Mouse (Mus musculus) adrenal gland, postnatal 4 days (tissue): ENCODE results near the gene Gata3. TPM values are rescaled to one million over a fixed set of nuclear protein-coding genes. Genes with fewer than 3 reads are reported as not detected.

Source experiments
- DNase-seq, 2 experiments: peaks; one replicate each; pipeline ENCODE4 v3.0.0; 2021 to 2022; ENCODE audit warnings: low spot score in 2 of 2, mixed read lengths in 2 of 2
- total RNA-seq, 2 experiments: library from RNA; stranded (reverse); gene quantifications; 2 replicates each; pipeline ENCODE4 v1.2.3; 2021

The Gata3 gene
- total RNA-seq, 2 experiments from 2014 or later, result 28.0 to 37.3 TPM

DNA sequence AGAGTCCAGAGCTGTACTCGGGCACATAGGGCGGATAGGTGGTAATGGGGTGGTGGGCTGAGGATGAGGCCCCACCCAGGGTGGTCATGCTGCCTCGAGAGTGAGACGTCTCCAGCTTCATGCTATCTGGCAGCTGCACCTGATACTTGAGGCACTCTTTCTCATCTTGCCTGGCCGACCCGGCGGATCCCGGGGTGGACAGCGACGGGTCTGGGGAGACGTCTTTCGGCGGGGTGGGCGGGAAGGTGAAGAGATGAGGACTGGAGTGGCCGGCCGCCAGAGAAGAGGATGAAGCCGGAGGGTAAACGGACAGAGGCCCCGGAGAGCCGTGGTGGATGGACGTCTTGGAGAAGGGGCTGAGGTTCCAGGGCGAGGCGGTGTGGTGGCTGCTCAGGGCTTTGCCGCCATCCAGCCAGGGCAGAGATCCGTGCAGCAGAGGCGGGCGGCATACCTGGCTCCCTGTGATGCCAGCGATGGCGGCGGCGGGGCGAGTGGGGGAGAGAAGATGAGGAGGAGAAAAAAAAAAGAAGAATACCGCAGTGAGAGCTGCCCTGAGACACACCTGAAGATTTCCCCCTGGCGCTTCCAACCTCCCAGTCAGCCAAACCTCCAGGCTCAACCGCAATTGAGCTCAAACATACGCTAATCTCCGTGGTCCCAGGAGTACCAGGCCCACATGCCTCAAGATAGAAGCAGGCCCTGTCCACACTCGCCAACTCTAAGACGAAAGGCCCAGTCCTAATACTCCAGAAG, 15.2 kb downstream of the Gata3 start:
- DNase-seq, result no peak

DNA sequence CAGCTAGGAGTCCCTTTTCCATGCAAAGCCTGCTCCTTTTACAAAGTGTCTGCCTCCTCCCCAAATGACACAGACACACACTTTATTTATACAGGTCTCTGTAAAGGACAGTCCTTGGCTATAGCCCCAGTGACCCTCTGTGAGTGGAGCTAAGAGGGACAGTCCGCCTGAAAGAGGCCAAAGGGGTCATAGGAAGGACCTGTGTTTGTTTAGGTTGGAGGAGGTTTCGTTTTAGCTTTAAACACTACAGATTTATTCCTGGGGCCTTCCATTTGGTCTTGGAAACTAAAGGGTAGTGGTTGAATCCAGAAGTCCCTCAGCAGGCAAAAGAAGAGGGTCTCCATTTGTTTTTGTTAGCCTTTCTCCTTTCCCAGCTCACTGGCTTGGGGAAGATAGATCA, 16.1 kb downstream of the Gata3 start:
- DNase-seq, result no peak

DNA sequence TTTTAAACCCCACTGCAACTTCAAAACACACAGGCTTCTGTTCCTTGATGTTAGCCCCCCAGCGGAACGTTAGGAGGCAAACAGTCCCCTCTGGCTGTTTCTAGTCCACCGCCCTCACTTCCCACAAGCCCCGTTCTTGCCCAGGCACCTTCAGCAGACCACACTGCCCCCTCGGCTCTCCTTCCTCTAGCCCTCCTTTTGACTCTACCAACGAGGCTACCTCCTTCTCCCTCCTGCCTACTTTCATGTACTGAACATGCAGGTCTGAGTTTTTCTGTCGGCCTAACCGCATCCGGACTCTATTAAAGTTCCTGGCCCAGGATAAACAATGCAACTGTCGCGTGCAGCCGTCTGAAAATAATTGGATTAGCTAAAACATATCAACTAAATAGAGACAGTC, 17.2 kb downstream of the Gata3 start:
- DNase-seq, result no peak

DNA sequence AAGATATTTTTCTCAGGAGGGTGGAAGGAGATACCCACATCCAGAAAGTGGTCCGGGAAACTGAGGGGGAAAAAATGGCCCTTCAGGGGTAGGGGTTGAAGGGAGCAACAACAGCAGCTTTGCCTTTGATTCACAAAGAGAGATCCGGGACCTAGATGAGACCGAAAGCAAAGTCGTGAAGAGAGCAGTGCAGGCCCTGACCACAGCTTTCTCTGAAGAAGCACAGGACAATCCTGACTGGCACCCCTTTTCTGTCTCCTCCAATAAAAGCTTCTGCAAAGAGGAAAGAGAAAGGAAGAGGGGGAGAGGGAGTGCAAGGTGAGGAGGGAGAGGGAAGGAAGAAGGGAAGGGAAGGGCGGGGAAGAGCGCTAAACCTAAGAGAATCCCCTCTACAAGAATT, 18.0 kb downstream of the Gata3 start:
- no peak for DNase-seq

DNA sequence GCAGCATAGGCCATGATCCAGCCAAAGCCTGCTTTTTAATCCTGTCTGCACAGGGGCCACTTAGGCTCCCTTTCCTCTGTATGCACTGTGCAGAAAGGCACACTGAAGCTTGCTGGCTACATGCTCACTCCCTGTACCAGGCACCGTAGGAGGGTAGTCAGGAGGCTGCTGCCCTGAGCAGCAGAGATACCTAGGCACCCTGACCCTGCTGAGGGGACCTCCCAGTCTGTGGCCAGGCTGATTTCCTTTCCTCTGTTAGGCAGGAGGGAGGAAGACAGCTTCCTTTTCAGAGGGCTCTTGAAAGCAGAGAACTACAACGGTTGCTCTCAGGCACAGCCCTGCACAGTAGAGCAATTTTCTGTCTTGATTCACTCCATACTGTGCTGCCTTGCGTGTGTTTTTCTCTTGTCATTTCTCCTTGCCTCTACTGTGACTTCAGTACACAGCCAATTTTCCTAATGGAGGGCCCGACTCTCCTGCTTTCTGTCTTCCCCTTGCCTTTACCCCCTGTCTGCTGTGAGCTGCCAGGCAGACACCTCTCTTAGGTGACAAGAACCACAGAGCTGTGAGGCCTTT, 18.6 kb downstream of the Gata3 start:
- DNase-seq, result no peak

DNA sequence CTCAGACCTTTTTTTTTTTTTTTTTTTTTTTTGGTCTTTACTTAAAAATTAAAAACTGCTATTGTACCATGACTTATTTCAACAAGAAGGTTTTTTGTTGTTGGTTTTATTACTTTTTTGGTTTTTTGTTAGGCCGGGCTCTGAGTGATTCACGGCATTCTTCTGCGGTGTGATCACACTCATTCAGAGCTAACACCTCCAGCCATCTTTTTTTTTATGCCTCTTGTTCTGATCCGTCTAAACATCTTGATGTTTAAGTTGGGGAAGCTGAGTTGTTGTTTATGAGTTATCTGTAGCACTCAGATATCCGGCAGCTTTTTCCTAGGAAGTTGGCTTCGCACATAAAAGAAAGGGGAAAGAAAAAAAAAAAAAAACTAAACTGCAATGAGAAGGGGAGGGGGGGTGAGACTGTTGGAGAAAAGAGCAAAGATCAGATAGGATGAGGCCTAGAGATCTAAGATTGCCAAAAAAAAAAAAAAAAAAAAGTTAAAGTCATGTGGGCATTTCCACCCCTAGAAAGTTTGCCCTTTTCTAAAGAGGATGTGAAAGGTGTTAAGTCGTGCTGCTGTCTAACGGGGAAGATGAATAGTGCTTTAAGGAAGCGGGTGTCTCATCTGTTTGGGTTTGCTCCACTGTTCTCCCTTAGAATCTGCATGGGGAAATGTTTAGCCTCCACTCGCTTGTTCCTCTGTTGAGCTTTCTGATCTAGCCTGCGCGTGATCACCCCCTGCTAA, 22.6 kb downstream of the Gata3 start:
- DNase-seq, result no peak

DNA sequence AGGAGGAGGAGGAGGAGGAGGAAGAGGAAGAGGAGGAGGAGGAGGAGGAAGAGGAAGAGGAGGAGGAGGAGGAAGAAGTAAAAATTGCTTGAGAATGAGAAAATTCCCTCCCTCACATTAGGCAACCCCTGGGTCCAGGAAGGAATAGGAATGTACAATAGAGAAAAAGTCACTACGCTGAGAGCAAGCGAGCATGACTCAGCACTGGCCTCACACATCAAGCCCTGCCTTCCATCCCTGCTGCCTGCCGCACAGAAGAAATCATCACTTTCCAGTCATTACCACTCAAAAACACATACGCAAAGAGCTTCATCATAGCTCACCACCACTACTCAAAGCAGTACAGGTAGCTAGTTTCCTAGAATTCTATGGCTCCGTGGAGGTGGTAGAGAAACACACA, 29.1 kb downstream of the Gata3 start:
- DNase-seq, result no peak

DNA sequence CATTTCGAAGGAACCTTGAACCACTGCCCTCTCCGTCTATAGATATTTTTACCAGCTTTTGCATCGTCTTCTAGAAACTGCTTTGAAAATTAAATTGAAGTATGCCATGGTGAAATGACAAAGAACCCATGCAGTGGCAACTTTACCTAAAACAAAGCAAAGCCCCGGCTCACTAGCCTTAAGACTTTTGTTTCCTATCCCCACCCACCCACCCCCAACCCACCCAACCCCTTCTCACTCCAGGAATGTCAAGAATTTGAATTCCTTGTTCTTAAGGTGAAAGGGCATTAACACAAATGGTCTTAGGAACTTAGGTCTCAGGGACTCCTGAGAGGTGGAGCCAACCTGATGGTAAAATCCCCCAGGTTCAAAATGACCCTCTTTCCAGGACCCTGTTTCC, 34.0 kb downstream of the Gata3 start:
- DNase-seq, result no peak

DNA sequence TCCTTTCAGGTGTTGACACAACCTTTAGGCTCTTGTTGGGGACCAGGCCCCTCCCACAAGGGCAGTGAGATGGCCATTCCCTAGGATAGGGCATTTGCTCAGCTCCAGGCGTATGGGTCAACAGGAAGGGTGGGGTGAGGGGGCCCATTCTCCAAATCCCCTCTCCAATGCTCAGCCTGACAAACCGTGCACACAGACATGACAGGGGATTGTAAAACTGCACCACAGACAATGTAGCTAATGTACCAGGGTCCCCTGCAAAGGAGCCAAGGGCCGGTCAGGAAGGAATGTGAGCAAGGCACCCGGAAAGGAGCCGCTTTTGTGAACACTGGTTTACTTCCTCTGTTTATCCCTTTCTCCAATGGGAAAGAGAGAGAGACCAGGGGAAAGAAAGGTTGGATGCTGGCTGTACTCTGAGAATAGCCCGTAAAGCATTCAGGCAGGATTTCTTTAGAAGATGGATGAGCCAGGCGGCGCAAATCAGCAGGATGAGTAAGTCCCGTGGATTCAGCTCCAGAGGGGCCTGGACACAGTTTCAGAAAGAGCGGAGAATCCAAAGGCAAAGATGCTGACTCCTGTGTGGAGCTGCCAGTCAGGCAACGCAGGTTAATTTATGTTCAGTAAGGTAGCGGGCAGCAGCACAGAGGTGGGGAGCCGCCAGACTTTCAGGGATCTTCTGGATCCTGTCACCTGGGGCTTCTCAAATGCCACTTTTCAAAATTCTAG, 36.8 kb downstream of the Gata3 start:
- DNase-seq, result no peak

DNA sequence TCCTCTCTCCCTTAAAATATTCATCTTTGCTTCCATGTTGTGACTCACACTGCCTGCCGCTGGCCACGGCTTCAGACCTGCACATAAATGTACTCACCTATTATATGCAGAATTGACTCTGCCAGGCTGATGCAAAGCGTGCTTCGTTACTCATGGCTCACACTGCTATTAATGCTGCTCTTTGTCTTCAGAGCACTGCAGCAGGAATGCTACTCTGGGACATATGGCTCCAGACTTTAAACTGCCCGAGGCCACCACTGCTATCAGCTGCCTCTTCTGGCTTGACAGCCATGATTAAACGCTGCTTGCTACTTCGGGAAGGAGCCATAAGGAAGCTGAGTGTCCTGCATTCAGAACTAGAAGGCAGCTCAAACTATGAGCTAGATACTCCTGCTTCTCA, 54.6 kb downstream of the Gata3 start:
- DNase-seq, result no peak

DNA sequence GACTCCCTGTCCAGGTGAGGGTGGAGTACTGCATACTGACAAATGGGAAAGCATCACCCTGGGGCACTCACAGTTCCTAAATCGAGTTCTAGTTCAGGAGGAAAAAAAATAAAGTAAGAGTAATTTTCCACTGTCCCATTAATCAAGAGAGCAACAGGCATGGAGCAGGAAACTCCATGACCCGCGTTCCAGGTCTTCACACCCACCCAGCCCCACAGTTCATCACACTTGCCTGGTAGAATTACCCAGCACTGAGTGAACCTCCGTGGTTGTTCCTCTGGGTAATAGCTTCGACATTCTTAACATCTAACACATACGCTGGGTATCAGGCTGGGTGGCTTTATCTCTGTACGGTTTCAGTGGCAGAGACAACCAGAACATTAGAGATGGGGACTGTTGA, 56.1 kb downstream of the Gata3 start:
- DNase-seq, result no peak

DNA sequence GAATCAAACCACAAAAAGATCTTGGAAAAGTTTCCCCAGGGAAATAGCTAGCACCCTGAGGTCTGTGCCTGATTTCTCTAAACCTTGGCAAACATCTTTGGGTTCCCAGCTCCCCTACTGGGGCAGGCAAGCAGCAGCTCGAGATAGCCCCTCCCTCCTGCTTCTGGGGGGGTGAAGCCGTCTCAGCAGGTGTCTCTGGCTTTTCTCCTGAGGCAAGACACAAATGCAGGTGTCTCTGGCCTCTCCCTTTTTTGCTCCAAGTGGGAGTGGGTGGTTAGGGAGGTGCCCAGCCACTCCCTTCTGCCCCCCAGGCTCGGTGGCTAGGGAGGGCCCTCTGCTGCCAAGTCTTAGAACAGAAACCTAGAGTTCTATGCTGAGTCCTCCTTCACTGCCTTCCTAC, 62.2 kb downstream of the Gata3 start:
- no peak for DNase-seq

DNA sequence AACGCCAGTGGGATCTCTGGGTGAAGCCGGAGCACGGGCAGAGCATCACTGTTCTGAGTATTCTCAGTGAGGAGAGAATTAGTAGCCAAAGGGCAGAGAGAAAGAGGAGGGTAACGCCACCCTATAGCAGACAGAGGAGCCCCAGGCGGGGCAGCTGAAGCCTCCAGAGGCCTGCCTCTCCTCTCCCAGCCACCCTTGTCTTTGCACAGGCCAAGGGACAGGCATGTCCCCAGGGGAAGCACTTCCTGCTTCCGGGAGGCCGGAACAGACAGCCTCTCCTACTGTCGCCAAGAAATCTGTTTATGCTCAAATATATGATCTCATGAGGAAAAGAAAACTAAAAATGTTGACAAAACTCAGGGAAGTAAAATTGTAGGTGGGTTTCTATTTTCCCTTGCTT, 69.2 kb downstream of the Gata3 start:
- no peak for DNase-seq

DNA sequence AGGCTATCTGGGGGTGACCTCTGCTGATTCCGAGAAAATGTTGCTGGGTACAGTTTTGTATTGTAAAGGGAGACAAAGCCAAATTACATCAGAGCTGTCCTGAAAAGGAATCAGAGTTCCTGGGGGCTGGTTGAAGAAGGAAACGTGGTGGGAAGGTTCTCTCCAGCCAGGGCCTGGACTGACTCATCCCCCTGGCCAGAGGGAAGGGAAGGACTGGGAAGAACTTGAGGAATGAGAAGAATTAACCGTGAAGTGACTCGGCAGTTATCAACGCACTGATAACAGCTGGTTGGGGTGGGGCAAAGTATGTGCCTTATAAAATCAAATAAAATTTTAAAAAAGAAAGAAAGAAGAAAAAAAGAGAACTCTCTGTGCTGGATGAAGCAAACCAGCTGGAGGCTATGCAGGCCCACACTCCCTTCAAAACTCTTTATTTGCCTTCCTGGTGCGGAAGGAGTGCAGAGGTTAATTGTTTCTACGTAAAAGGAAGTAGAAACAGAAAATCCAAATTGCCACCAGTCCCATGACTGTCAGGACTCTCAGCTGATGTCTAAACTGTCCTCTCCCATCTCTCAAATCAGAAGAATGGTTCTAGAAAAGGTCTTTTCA, 71.6 kb downstream of the Gata3 start:
- DNase-seq, result no peak

Other genes starting within 250 kb of the Gata3 start
- gene 4930412O13Rik, start 8.8 kb downstream of the Gata3 start, total RNA-seq, result 1 to 10 TPM; 4.4 to 6.5 TPM
- gene 9230102O04Rik, start 494 bp downstream of the Gata3 start, total RNA-seq, result 1 to 10 TPM in 1 of 2 experiments, under 1 TPM in 1; 0.87 to 2.3 TPM
- gene Taf3, start 158.6 kb upstream of the Gata3 start, total RNA-seq, result 10 to 100 TPM; 11.2 to 11.9 TPM
- 100 to 1,000 TPM; 368 to 376 TPM for gene Atp5c1, start 190.5 kb upstream of the Gata3 start, total RNA-seq
- gene Kin, start 190.6 kb upstream of the Gata3 start, total RNA-seq, result 10 to 100 TPM; 21.2 to 25.5 TPM
- 100 to 1,000 TPM in 1 of 2 experiments, 10 to 100 TPM in 1; 12.4 to 193 TPM for gene Itih2, start 241.4 kb upstream of the Gata3 start, total RNA-seq